Mouse (Mus musculus) myocyte (in vitro differentiated cells): ENCODE results near the gene Stac3. TPM values are rescaled to one million over a fixed set of nuclear protein-coding genes. Genes with fewer than 3 reads are reported as not detected.

Source experiments
- H3K27me3 ChIP-seq: one replicate; pipeline ENCODE4 v1.6.1; 2011; ENCODE audit not compliant: control insufficient read depth, insufficient read depth, insufficient read length
- H3K36me3 ChIP-seq: one replicate; pipeline ENCODE4 v1.6.1; 2011; ENCODE audit not compliant: control insufficient read depth, insufficient read depth
- H3K4me2 ChIP-seq: one replicate; pipeline ENCODE4 v1.6.1; 2011; ENCODE audit warnings: low read depth, control low read depth
- H3K4me3 ChIP-seq: one replicate; pipeline ENCODE4 v1.5.1; 2011; ENCODE audit warnings: mild to moderate bottlenecking, control low read depth, moderate library complexity
- H3K79me2 ChIP-seq: one replicate; pipeline ENCODE4 v1.6.1; 2011; ENCODE audit not compliant: control insufficient read depth, insufficient read depth
- H3ac ChIP-seq: one replicate; pipeline ENCODE4 v1.6.1; 2011; ENCODE audit not compliant: control insufficient read depth, insufficient read length
- CEBPB ChIP-seq: IDR thresholded peaks from 2 replicates; pipeline ENCODE4 v1.6.1; 2011; ENCODE audit warnings: mild to moderate bottlenecking, moderate library complexity; ENCODE audit not compliant: poor library complexity, insufficient read depth, severe bottlenecking
- E2F4 ChIP-seq: IDR thresholded peaks from one replicate; pipeline ENCODE4 v1.6.1; 2011; ENCODE audit warnings: mild to moderate bottlenecking, control low read depth, moderate library complexity; ENCODE audit not compliant: insufficient read depth
- MAX ChIP-seq: IDR thresholded peaks from one replicate; pipeline ENCODE4 v1.6.1; 2011; ENCODE audit warnings: low read depth, mild to moderate bottlenecking, control low read depth
- MYOD1 ChIP-seq, 3 experiments: IDR thresholded peaks; one replicate each; pipeline ENCODE4 v1.6.1; 2011; ENCODE audit warnings: control low read depth in 2 of 3, low read depth in 2 of 3, mild to moderate bottlenecking in 2 of 3, moderate library complexity in 1 of 3; ENCODE audit not compliant: insufficient read length in 2 of 3, control insufficient read depth in 1 of 3
- MYOG ChIP-seq, 3 experiments: IDR thresholded peaks; one replicate each; pipeline ENCODE4 v1.6.1; 2011; ENCODE audit warnings: control low read depth in 2 of 3, low read depth in 2 of 3, mild to moderate bottlenecking in 2 of 3; ENCODE audit not compliant: insufficient read length in 2 of 3, control insufficient read depth in 1 of 3, insufficient read depth in 1 of 3
- POLR2A ChIP-seq: IDR thresholded peaks from one replicate; pipeline ENCODE4 v1.6.1; 2011; ENCODE audit warnings: low read depth, mild to moderate bottlenecking, control low read depth, moderate library complexity; ENCODE audit not compliant: insufficient read length
- POLR2AphosphoS2 ChIP-seq: IDR thresholded peaks from one replicate; pipeline ENCODE4 v1.6.1; 2011; ENCODE audit warnings: low read depth, control low read depth; ENCODE audit not compliant: insufficient read length
- REST ChIP-seq: IDR thresholded peaks from one replicate; pipeline ENCODE4 v1.6.1; 2011; ENCODE audit warnings: mild to moderate bottlenecking, control low read depth, moderate library complexity; ENCODE audit not compliant: insufficient read depth, insufficient read length
- SRF ChIP-seq: IDR thresholded peaks from one replicate; pipeline ENCODE4 v1.6.1; 2011; ENCODE audit warnings: low read depth; ENCODE audit not compliant: control insufficient read depth, insufficient read length
- TCF12 ChIP-seq: IDR thresholded peaks from one replicate; pipeline ENCODE4 v1.6.1; 2011; ENCODE audit warnings: mild to moderate bottlenecking, control low read depth; ENCODE audit not compliant: poor library complexity, insufficient read depth, severe bottlenecking
- TCF3 ChIP-seq: IDR thresholded peaks from one replicate; pipeline ENCODE4 v1.6.1; 2011; ENCODE audit warnings: low read depth, control low read depth; ENCODE audit not compliant: insufficient read length
- USF1 ChIP-seq: IDR thresholded peaks from one replicate; pipeline ENCODE4 v1.6.1; 2011; ENCODE audit warnings: low read depth, mild to moderate bottlenecking, control low read depth, moderate library complexity
- polyA plus RNA-seq: library from polyadenylated mRNA; unstranded; fragments of >200 nt; fragmentation: generic; extraction: Trizol; gene quantifications from one replicate; pipeline ENCODE4 v1.2.1, GENCODE M21; 2012; ENCODE audit warnings: missing spikeins

Gene Stac3
- polyA plus RNA-seq, 1 experiment = 125 TPM

- no peak overlapping the region for H3K4me2 ChIP-seq
- H3ac ChIP-seq = no peak overlapping the region
- no peaks in the 10 kb centered on the region for H3K79me2 ChIP-seq
- TF ChIP-seq MYOG (IDR thresholded peaks at IDR 0.05; ENCODE audit: control insufficient read depth in 1 of 3, insufficient read depth in 1 of 3, insufficient read length in 2 of 3, low read depth in 2 of 3) (no peak), MAX (no peak), TCF12 (no peak), E2F4 (no peak), SRF (no peak), MYOD1 (IDR thresholded peaks at IDR 0.05; ENCODE audit: control insufficient read depth in 1 of 3, insufficient read length in 2 of 3, low read depth in 2 of 3) (no peak), TCF3 (no peak), CEBPB (no peak), POLR2AphosphoS2 (no peak)
- no peak overlapping the region for H3K4me3 ChIP-seq
- peaks cover 41% of the 10 kb centered on the region for H3K36me3 ChIP-seq
- H3K27me3 ChIP-seq = no peaks in the 10 kb centered on the region
Measured at GRCm38 (mm10) chr10:127491128-127491512, 10.4 kb upstream of the Stac3 start.

- Histone ChIP-seq H3K36me3 (peaks cover 40% of the 10 kb centered on the region), H3ac (no peak overlapping the region), H3K4me3 (no peak overlapping the region), H3K4me2 (no peak overlapping the region), H3K79me2 (no peaks in the 10 kb centered on the region), H3K27me3 (no peaks in the 10 kb centered on the region)
- no peak for TF ChIP-seq TCF3
- no peak for TF ChIP-seq MYOG (IDR thresholded peaks at IDR 0.05; ENCODE audit: control insufficient read depth in 1 of 3, insufficient read depth in 1 of 3, insufficient read length in 2 of 3, low read depth in 2 of 3)
- no peak for TF ChIP-seq USF1
- no peak for TF ChIP-seq SRF
- no peak for TF ChIP-seq REST
- TF ChIP-seq MYOD1 (IDR thresholded peaks at IDR 0.05; ENCODE audit: control insufficient read depth in 1 of 3, insufficient read length in 2 of 3, low read depth in 2 of 3) = no peak
- no peak for TF ChIP-seq MAX
- no peak for TF ChIP-seq POLR2AphosphoS2
- TF ChIP-seq CEBPB = no peak
Measured at GRCm38 (mm10) chr10:127492118-127492517, 9.4 kb upstream of the Stac3 start.

GRCm38 (mm10) chr10:127496156-127496555 lies 5.3 kb upstream of the Stac3 start:
- H3K4me3 ChIP-seq = no peak overlapping the region
- no peaks in the 10 kb centered on the region for H3K79me2 ChIP-seq
- H3K36me3 ChIP-seq = peaks cover 28% of the 10 kb centered on the region
- no peak overlapping the region for H3ac ChIP-seq
- no peak for TF ChIP-seq E2F4
- TF ChIP-seq TCF12 = no peak
- TF ChIP-seq MAX = no peak
- no peak for TF ChIP-seq SRF
- TF ChIP-seq CEBPB = no peak
- TF ChIP-seq MYOG (IDR thresholded peaks at IDR 0.05; ENCODE audit: control insufficient read depth in 1 of 3, insufficient read depth in 1 of 3, insufficient read length in 2 of 3, low read depth in 2 of 3) = no peak
- no peak for TF ChIP-seq USF1
- TF ChIP-seq TCF3 = no peak
- H3K27me3 ChIP-seq = no peaks in the 10 kb centered on the region
- H3K4me2 ChIP-seq = no peak overlapping the region

- Histone ChIP-seq H3K79me2 (no peaks in the 10 kb centered on the region), H3ac (no peak overlapping the region), H3K27me3 (no peaks in the 10 kb centered on the region), H3K36me3 (peaks cover 23% of the 10 kb centered on the region), H3K4me2 (no peak overlapping the region), H3K4me3 (no peak overlapping the region)
- TF ChIP-seq MYOG (IDR thresholded peaks at IDR 0.05; ENCODE audit: control insufficient read depth in 1 of 3, insufficient read depth in 1 of 3, insufficient read length in 2 of 3, low read depth in 2 of 3) = no peak
- no peak for TF ChIP-seq TCF12
- TF ChIP-seq MYOD1 (IDR thresholded peaks at IDR 0.05; ENCODE audit: control insufficient read depth in 1 of 3, insufficient read length in 2 of 3, low read depth in 2 of 3) = no peak
- TF ChIP-seq MAX = no peak
- TF ChIP-seq SRF = no peak
- TF ChIP-seq REST = no peak
- no peak for TF ChIP-seq POLR2A
- TF ChIP-seq E2F4 = no peak
- no peak for TF ChIP-seq TCF3
Measured at GRCm38 (mm10) chr10:127499516-127499915, 2.0 kb upstream of the Stac3 start.

- Histone ChIP-seq H3K79me2 (no peaks in the 10 kb centered on the region), H3K27me3 (no peaks in the 10 kb centered on the region), H3K4me2 (no peak overlapping the region), H3ac (no peak overlapping the region), H3K36me3 (peaks cover 18% of the 10 kb centered on the region), H3K4me3 (no peak overlapping the region)
- no peak for TF ChIP-seq CEBPB
- no peak for TF ChIP-seq TCF12
- TF ChIP-seq E2F4 = no peak
- no peak for TF ChIP-seq POLR2AphosphoS2
- no peak for TF ChIP-seq MYOD1 (IDR thresholded peaks at IDR 0.05; ENCODE audit: control insufficient read depth in 1 of 3, insufficient read length in 2 of 3, low read depth in 2 of 3)
- TF ChIP-seq SRF = no peak
- no peak for TF ChIP-seq REST
- TF ChIP-seq MYOG (IDR thresholded peaks at IDR 0.05; ENCODE audit: control insufficient read depth in 1 of 3, insufficient read depth in 1 of 3, insufficient read length in 2 of 3, low read depth in 2 of 3) = no peak
- TF ChIP-seq MAX = no peak
- no peak for TF ChIP-seq USF1
- TF ChIP-seq POLR2A = no peak
- no peak for TF ChIP-seq TCF3
Measured at GRCm38 (mm10) chr10:127500042-127500441, 1.4 kb upstream of the Stac3 start.
